Mouse (Mus musculus) E14TG2a.4 (cell line): ENCODE data around the gene Chtop.

Experiments used
- H3K27me3 ChIP-seq: 2 replicates; pipeline ENCODE4 v1.6.1; 2014; ENCODE audit warnings: low read length, control low read depth; ENCODE audit not compliant: insufficient read depth
- H3K36me3 ChIP-seq: 2 replicates; pipeline ENCODE4 v1.6.1; 2014; ENCODE audit warnings: low read length, control low read depth; ENCODE audit not compliant: insufficient read depth
- H3K4me1 ChIP-seq: replicated peaks from 2 replicates; pipeline ENCODE4 v1.6.1; 2014; ENCODE audit warnings: low read depth, low read length, control low read depth
- H3K4me3 ChIP-seq: replicated peaks from 2 replicates; pipeline ENCODE4 v1.5.1; 2014; ENCODE audit warnings: mild to moderate bottlenecking, low read length
- H3K9me3 ChIP-seq: 2 replicates; pipeline ENCODE4 v1.6.1; 2014; ENCODE audit warnings: low read length, control low read depth
- CTCF ChIP-seq: conservative IDR thresholded peaks from 2 replicates; pipeline ENCODE4 v1.5.1; 2014; ENCODE audit warnings: low read length
- NANOG ChIP-seq: IDR thresholded peaks from 2 replicates; pipeline ENCODE4 v1.6.1; 2014; ENCODE audit warnings: borderline replicate concordance, low read length, mixed read lengths
- POU5F1 ChIP-seq: IDR thresholded peaks from 2 replicates; pipeline ENCODE4 v1.6.1; 2014; ENCODE audit warnings: low read length, borderline replicate concordance

Gene Chtop

GRCm38 (mm10) chr3:90514691-90515090, 5.4 kb upstream of the Chtop start:
- TF ChIP-seq NANOG (no peak), POU5F1 (no peak), CTCF (no peak)
- Histone ChIP-seq H3K9me3 (no peaks in the 10 kb centered on the region), H3K4me1 (peaks cover 62% of the 10 kb centered on the region), H3K36me3 (peaks cover 8% of the 10 kb centered on the region; the same call in 1 of the 2 replicates), H3K4me3 (peak overlapping the region; percentile 73), H3K27me3 (peaks cover 38% of the 10 kb centered on the region)

- Histone ChIP-seq H3K4me1 (peaks cover 62% of the 10 kb centered on the region), H3K36me3 (peaks cover 8% of the 10 kb centered on the region; the same call in 1 of the 2 replicates), H3K27me3 (peaks cover 38% of the 10 kb centered on the region), H3K4me3 (peak within 1 kb of the TSS; percentile 73), H3K9me3 (no peaks in the 10 kb centered on the region)
- TF ChIP-seq CTCF: no peak
- TF ChIP-seq NANOG: no peak
- TF ChIP-seq POU5F1: no peak
These were observed 4.7 kb upstream of the Chtop start, which contains the start of the genes S100a1 and S100a13 for GRCm38 (mm10) chr3:90513796-90514590. Gene S100a1, minus strand, starts transcription at chr3:90514392. Gene S100a13, plus strand, starts transcription at chr3:90514435.

- peaks cover 9% of the 10 kb centered on the region; the same call in 1 of the 2 replicates for H3K36me3 ChIP-seq
- H3K4me1 ChIP-seq: peaks cover 60% of the 10 kb centered on the region
- H3K9me3 ChIP-seq: no peaks in the 10 kb centered on the region
- H3K4me3 ChIP-seq: peak overlapping the region; percentile 73
- H3K27me3 ChIP-seq: peaks cover 38% of the 10 kb centered on the region
- TF ChIP-seq NANOG: peak; percentile 46; the same call in 1 of the 2 replicates
- no peak for TF ChIP-seq CTCF
These were observed 3.8 kb upstream of the Chtop start for GRCm38 (mm10) chr3:90512948-90513642.

GRCm38 (mm10) chr3:90512276-90512675, 3.0 kb upstream of the Chtop start:
- H3K27me3 ChIP-seq: peaks cover 38% of the 10 kb centered on the region
- H3K9me3 ChIP-seq: no peaks in the 10 kb centered on the region
- H3K4me3 ChIP-seq: no peak overlapping the region
- TF ChIP-seq POU5F1: no peak
- no peak for TF ChIP-seq CTCF
- no peak for TF ChIP-seq NANOG
- H3K36me3 ChIP-seq: peaks cover 18% of the 10 kb centered on the region
- H3K4me1 ChIP-seq: peaks cover 60% of the 10 kb centered on the region

GRCm38 (mm10) chr3:90509747-90510123, 437 bp upstream of the Chtop start:
- peaks cover 26% of the 10 kb centered on the region for H3K27me3 ChIP-seq

GRCm38 (mm10) chr3:90508287-90508949, 880 bp downstream of the Chtop start:
- Histone ChIP-seq H3K4me1 (peaks cover 52% of the 10 kb centered on the region), H3K9me3 (no peaks in the 10 kb centered on the region), H3K4me3 (peak overlapping the region; percentile 93), H3K27me3 (peaks cover 13% of the 10 kb centered on the region), H3K36me3 (peaks cover 56% of the 10 kb centered on the region)
- TF ChIP-seq NANOG (no peak), POU5F1 (no peak), CTCF (no peak)

More at GRCm38 (mm10) chr3:90509747-90510123, 437 bp upstream of the Chtop start:
- Histone ChIP-seq H3K4me3 (peak overlapping the region; percentile 93), H3K4me1 (peaks cover 65% of the 10 kb centered on the region), H3K9me3 (no peaks in the 10 kb centered on the region), H3K36me3 (peaks cover 43% of the 10 kb centered on the region)
- TF ChIP-seq POU5F1 (no peak), CTCF (no peak), NANOG (no peak)

- Histone ChIP-seq H3K36me3 (peaks cover 77% of the 10 kb centered on the region), H3K9me3 (no peaks in the 10 kb centered on the region), H3K4me1 (peaks cover 52% of the 10 kb centered on the region), H3K4me3 (no peak overlapping the region), H3K27me3 (no peaks in the 10 kb centered on the region)
- no peak for TF ChIP-seq NANOG
- TF ChIP-seq POU5F1: no peak
- TF ChIP-seq CTCF: no peak
These were observed 2.9 kb downstream of the Chtop start for GRCm38 (mm10) chr3:90506362-90506761.

GRCm38 (mm10) chr3:90505216-90505615, 4.1 kb downstream of the Chtop start:
- TF ChIP-seq CTCF (no peak), POU5F1 (no peak), NANOG (no peak)
- no peaks in the 10 kb centered on the region for H3K9me3 ChIP-seq
- no peak overlapping the region for H3K4me3 ChIP-seq
- peaks cover 80% of the 10 kb centered on the region for H3K36me3 ChIP-seq
- no peaks in the 10 kb centered on the region for H3K27me3 ChIP-seq
- H3K4me1 ChIP-seq: peaks cover 52% of the 10 kb centered on the region
